Mouse (Mus musculus): ENCODE results near the gene Ier5. TPM values are rescaled to one million over a fixed set of nuclear protein-coding genes. Genes with fewer than 3 reads are reported as not detected.
A peak's percentile ranks its signal among the peaks of the same experiment; 100 is the strongest.

The Ier5 gene
- 10 to 100 TPM in 1 of 2 experiments, 1 to 10 TPM in 1; 9.4 to 15.5 TPM for total RNA-seq (2021)
- long read RNA-seq, experiment 1, transcript Ier5-201 (1 exons, 3,276 nt): major isoform, 53 of 53 reads
- long read RNA-seq, experiment 1, partial matches to known transcripts: 0 of 53 reads
- long read RNA-seq, experiment 1, other reads (novel, unspliced or antisense): 0 of 53 reads
- long read RNA-seq, experiment 2, transcript Ier5-201 (1 exons, 3,276 nt): major isoform, 112 of 112 reads
- long read RNA-seq, experiment 2, partial matches to known transcripts: 0 of 112 reads
- long read RNA-seq, experiment 2, other reads (novel, unspliced or antisense): 0 of 112 reads

DNA sequence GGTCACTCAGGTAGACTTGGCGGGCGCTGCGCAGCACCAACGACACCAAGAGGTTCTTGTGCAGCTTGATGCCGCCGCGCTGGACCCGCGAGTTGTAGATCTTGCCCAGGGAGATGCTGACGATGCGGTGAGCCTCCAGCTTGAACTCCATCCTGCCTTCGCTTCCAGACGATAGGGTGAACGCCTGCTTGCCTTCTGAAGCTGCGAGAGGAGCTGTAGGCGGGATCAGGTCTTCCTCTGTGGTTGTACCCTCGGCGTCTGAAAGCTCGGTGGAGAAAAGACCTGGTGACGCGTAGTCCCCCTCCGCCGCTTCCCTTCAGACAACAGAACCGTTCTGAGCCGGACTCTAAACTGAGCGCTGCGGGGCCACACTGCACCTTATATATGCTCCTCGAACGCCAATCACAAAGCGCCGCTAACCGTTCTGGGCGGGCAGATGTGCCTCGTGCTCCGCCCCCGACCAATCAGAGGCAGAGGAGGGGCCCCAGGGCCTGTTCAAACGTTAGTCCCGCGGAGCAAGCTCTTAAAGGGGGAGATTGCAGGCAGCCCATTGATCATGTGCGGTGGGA lies at the start of gene Ier5:
TSS of gene Ier5 (minus strand) at position 357 of the 569 bp plus-strand sequence.
- DNase-seq (ENCODE audit: low spot score in 2 of 2): peak; percentile 98

DNA sequence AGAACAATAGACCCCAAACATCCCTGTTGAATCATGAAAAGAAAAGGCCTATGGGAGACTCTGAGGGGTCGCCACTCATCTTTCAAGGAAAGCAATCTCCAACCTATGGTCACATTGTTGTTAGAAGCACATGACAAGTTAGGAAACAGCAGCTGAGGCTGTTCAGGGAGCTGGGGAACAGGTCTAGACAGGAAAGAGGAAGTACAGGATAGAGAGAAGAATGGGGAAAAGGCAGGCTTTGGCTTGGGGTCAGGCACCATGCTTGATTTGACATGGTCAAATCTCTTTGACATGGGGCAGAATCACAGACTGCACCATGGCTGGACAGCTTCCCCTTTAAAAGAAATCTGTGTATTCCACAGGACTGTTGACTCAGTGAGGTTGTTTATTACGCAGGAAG lies 47.8 kb upstream of the Ier5 start:
- DNase-seq (ENCODE audit: low spot score in 2 of 2): no peak

DNA sequence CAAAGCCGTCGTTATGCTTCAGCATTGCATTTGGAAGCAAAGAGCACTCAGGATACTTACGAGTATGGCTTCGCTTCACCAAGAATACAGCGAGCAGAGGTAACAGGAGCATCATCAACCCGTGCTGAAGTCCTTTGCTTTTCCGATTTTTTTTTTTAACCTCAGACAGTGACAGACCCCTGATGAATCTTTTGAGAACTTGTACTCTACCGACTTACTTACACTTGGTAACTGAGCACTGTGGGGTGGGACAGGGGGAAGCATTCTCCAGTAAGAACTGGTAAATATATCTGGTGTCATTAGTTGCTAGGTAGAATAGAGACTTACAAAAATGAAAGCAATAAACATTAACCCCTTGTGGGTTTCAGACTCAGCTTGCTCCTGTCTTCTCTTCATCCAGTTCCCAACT lies 47.1 kb upstream of the Ier5 start, which contains the start of gene Mr1:
TSS of gene Mr1 (minus strand) at position 243 of the 409 bp plus-strand sequence.
- peak in 1 of 2 experiments; percentile 20 for DNase-seq (ENCODE audit: low spot score in 2 of 2)

DNA sequence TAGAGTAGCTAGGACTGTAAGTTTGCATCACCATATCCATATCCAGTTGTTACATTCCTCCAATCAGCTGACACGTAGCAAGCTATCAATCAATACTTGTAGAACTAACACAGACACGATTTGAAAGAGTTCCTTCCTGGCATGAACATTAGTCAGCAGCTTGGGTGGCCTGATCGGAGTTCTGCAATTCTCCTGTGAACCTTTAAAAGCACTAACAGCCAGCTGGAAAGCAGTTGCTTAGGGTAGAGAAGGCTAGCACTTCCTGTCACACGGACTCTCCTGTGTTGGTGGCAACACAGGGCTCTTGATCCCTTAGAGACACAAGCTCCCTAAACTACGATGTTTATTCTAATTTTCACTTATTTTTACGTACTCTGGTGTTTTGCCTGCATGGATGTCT lies 46.2 kb upstream of the Ier5 start:
- DNase-seq (ENCODE audit: low spot score in 2 of 2): no peak

DNA sequence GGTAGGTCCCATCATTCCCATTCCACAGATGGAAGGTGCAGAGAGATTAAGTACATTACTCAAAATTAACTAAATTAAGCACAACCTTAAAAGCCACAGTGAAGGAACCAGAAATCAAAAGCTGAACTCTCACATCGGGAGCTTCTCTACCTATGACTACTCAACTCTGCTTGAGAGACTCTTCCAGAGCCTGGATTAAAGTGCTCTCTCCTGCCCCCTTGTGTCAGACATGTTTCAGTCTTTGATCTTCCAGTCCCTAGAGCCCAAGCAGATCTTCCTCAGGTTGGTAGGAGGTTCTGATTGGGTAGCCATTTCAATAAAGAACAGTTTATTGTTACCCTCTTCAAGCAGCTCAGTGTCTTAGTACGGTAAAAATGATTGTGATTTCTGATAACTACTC lies 40.6 kb upstream of the Ier5 start:
- peak; percentile 54 to 60 for DNase-seq (ENCODE audit: low spot score in 2 of 2)

DNA sequence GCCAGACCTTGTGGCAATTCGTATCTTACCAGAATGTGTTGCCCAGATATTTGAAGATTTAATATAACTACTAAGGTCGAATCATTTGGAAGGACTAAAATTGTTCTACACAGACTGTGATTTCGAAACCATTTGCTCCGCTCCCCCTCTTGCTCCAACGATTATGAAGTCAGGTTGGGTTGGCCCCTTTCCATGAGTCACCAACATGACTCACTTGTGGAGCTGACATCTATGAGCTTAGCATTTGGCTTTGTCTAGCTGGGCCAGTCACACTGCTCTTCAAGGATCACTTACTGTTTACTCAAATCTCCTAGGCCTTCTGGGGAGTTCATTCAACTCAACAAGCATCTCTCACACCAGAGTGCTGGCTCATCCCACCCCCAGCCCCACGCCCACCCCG lies 39.4 kb upstream of the Ier5 start:
- peak; percentile 42 to 50 for DNase-seq (ENCODE audit: low spot score in 2 of 2)

DNA sequence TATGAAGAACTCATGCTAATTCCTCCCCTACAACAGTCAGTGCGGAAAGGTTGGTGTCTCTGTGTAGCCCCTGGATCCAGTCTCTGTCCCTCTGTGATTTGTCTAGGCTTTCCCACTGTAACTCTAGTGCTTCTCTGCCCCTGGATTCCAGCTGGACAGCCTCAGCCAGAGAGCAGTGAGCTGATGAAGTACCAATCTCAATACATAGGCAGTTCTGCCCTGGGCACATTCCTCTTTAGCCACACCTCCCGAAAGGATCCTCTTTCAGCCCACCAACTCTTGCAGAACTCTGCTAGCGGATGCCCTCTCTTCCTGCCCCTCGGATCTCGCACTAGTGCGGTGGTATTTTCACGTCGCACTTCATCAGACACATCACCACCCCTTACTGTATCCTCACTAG lies 35.4 kb upstream of the Ier5 start:
- DNase-seq (ENCODE audit: low spot score in 2 of 2): no peak

DNA sequence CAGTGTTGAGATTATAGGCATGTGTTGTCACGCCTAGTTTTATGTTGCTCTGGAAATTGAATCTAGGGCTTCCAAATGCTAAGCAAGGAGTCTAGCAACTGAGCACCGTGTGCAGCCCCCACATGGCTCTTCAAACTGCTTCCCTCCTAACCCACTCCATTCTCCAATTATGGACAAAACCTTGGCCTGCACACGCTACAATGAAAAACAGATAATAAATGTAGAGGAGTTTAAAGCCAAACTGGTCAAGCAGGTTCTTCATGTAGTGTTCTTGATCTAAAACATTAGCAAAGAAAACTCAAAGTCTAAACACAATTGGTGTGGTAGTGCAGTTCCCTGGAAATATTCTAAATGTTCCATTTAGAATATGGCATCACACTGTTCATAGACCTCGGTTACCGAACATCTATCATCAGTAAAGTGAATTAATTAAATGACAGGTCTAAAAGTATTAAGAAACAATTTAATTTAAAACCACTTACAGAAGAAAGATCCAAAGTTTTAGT lies 28.0 kb upstream of the Ier5 start:
- DNase-seq (ENCODE audit: low spot score in 2 of 2): no peak

DNA sequence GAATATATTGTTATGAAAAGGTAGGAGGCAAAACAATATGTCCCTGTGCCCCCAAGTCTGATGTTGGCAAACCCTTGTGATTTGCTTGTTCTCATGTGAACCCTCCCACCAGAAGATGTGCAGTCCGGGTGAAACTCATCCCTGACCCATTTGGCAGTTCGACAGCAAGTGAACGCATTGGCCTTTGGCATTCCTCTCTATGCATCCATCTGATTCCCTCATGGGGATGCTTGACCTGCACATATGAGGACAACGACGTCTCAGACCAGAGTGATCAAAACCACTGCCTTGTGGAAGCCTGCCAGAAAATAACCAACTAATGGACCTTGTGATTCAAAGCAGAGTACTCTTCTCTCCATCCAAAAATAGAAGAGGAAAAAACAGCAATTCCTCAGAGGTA lies 27.3 kb upstream of the Ier5 start:
- DNase-seq (ENCODE audit: low spot score in 2 of 2): no peak

DNA sequence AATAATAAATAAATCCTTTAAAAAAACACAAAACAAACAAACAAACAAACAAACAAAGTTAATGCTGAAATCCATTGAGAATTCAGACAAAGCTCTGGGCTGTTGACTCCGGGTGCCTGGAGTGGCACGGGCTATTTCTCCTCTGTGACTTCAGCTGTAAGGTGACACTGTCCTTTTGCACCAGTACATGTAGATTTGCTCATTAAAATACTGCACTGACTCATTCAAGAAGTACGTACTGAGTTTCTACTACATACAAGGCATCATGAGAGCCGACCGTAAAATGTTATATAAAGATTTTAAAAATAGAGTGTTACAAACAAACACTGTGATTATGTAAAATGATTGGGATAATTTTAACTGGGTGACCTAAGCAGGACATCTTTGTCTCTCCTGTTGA lies 25.0 kb upstream of the Ier5 start:
- no peak for DNase-seq (ENCODE audit: low spot score in 2 of 2)

DNA sequence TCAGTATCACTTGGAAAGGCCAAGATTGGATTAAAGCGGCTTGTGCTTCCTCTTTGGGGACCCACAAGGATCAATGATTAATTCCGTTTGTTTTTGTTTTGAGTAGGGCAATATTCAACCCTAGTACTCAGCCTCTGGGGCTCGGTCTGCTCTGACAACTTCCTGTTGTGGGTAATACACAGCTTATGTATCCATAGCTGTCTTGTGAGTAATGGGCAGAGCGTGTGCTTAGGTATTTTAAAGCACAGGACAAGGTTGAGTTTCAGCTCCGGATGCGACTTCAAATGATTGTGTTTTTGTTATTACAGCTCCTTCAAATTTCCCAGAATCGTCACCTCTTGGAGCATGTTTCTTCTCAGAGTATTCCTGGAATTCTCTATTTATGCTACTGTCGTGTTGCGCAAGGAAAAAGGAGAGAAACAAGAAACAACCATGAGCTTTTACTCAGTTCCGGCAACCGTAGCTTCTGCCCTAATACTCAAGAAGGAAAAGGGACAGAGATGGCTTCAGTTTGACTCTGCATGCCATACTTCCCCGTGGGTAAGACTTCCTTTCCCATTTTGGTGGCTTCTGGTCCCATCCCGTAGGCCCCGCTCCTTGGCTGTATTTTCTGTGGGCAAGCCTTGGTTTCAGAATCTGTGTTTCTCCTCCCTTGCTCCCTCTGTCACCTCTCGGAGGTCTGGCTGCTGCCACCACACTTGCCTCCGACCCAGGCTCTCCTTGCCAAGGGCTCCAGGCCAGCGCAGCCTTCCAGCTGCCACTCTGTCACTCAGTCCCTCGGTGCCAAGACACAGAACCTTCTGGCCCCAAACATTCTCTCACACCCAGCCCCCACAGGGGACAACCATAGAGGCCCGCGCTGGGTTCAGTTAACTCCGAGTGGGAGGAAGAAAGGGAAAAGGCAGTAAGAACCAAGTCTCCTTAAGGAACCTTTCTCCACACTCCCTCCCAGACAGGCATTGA lies 22.8 kb upstream of the Ier5 start:
- no peak for DNase-seq (ENCODE audit: low spot score in 2 of 2)

DNA sequence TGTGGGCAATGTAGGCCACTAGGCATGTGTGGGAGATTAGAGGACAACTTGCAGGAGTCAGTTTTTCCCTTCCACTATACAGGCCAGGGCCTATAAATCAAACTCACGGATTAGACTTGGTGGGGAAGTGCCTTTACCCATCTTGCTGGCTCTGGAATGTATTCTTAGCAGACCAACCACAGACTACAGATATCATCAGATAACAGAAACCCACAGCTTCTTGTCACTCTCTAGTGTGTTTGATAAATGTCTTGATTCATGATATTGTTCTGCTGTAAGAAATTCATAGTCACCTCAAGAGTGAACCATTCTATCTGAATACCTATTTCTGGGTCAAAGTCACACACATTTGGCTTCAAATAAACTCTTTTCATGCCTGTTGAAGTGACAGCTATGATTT lies 20.3 kb upstream of the Ier5 start:
- DNase-seq (ENCODE audit: low spot score in 2 of 2): no peak

DNA sequence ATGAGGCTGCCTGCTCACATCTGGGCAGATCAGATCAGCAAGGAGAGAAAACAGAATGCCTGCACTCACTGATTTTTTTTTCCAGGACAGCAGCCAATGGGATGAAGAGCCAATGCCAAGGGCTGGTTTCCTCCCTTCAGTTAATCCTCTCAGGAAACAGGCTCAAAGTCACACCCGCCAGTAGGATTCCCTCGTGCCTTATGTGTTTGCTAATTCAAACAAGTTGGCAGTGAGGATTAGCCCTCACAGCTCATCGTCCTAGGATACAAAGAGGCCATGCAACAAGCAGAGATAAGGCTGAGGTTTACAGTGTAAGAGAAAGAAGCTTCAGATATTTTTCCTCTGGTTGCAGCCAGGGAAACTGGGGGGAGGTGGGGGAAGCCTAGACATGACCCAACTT lies 14.5 kb upstream of the Ier5 start:
- DNase-seq (ENCODE audit: low spot score in 2 of 2): no peak

DNA sequence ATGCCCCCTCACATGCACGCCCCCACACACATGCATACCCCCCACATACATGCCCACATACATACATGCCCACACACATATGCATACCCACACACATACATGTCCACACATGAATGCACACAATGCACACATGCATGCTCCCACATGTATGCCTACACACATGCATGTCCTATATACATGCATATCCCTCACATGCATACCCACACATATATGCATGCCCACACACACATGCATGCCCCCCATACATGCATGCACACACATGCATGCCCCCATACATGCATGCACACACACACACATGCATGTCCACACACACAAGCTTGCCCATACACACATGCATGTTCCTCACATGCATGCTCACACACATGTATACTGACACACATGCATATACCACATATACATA lies 13.4 kb upstream of the Ier5 start:
- DNase-seq (ENCODE audit: low spot score in 2 of 2): no peak

DNA sequence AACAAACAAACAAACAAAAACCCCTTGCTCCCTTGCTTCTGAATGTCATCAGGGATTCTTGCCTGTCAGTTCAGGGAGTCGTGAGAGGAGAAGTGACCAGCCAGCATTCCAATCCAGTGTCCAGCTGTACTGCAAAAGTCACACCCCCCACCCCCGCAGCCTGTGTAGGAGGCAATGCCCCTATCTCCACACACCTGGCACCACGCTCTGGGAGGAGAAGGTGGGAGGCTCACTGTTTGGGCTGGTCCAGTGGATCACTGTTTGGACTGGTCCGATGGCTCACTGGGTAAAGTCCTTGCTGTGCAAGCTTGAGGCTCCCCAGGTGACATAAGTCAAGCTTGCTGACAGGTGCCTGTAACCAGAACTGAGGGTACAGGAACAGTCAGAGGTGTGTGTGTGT lies 12.7 kb upstream of the Ier5 start:
- no peak for DNase-seq (ENCODE audit: low spot score in 2 of 2)

DNA sequence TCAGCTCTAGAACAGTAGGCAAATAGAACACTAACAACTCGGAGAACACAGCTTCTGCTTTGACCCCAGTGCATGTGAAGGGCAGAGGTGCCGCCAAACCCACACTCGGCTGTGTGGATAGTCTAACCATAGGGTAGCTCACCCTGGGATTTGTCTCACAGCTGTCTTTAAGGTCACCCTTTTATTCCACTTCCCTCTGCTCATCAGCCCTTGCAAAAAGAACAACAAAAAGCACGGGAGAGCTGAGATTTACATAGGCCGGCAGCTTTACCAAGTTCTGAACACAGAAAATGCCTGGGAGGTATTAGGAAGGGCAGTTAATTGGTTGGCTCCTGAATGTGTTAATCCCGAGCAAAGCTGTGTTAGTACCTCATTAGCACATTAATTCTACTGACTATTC lies 12.1 kb upstream of the Ier5 start:
- DNase-seq (ENCODE audit: low spot score in 2 of 2): no peak

DNA sequence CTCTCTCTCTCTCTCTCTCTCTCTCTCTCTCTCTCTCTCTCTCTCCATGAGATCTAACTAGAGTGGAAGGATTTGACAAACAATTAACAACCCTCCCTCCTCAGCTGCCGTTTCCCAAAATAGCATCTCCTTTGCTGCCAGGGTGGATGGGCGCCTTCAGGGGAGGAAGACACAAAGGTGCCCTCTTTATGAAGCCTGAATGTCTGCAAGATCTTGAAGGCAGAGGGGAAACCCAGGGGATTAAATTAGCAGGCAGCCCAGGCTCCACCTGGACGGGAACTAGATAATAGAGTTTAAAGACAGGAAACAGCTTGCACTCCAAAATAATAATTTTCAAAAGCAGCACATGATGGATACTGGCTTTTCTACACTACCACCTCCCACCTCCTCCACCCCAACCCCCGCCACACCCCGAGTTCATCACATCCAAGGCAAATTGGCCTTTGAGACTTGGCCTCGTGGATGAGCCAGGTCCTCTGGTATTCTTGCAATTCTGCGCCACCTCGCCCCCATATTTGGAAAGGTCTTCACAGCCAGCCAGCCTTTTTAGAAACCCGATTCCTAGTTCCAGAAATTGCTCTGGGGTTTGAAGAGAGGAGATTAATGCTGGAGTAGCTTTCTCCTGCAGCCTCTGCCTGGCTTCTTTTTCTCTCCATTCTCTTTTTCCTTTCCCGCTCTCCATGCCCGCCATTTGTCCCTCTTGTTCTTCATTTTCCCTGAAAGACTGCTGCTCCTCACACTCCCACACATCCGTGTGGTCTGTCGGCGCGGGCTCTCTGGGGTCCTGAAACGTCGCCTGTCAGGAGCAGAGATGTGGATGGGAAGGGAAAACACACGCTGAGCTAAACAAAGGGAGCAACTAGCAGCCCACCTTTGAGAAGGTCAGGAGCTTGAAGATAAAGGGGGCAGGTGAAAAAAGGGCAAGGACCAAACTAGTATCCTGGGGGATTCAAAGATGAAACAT lies 10.2 kb upstream of the Ier5 start:
- DNase-seq (ENCODE audit: low spot score in 2 of 2): no peak

DNA sequence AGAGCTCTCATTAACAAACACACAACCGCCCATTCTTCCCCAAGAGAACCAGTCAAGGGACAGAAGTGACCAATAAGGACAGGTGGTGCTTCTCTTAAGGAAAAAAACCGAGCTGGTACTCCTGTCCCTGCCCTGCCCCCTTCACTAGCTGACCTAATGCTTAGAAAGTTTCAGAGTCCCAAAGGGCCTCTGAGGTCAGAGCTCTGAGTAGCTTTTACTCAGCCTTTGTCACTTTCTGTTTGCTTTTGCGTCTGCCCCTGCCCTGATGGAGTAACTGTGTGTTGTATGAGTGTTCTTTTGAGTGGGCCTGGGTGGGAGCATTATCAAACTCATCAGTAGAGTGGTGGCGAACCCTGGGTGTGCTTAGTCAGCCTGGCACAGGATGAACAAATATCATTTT lies 9.0 kb upstream of the Ier5 start:
- DNase-seq (ENCODE audit: low spot score in 2 of 2): no peak

DNA sequence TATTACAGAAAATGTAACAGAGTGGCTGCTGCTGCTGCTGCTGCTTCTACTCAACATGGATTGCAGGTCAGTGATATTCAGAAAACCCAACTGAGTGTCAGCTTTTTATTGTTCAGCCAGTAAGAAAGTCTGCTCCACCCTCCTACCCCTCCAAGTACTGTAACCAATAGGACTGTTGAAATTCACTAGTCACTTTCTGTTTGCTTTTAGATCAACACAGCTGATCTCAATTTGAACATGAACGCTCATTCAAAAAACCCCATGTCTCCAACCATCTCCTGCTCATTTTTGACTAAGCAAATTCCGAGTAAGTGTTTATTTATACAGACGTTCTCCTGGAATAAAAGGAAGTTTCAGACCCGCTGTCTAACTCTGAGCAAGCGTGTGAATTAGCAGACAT lies 8.4 kb upstream of the Ier5 start:
- no peak for DNase-seq (ENCODE audit: low spot score in 2 of 2)

DNA sequence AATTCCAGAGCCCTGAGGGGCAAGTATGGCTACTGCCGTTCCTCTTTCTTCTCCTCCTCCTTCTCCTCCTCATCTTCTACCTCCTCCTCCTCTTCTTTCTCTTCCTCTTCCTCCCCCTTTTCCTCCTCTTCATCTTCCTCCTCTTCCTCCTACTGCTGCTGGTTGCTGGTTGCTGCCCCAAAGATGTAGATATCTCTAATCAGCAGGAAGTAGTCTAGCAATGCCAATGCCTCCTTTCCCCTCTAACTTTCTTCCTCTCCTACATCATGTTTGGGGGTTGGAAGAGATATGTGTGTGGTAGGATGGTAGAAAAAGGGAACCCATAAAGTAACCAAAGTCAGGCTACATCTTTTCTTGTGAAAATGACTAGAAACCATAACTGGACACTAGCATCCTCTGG lies 6.9 kb upstream of the Ier5 start:
- DNase-seq (ENCODE audit: low spot score in 2 of 2): no peak

DNA sequence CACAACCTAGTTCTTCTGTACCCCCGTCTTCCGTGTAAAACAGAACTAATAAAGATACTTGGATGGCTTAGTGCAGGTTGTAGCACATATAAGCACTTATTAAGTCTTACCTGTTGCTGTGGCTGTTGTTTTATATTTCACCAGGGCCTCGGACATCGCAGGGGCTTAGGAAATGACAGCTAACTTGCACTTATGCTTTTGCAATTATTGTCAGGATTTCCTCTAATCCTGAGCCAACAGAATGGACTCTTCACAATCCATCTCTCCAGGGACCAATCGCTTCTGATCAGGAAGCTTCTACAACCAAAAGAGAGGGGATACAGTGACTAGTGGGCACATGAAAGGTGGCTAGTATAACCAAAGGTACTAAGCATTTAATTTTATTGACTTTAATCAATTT lies 4.6 kb upstream of the Ier5 start:
- no peak for DNase-seq (ENCODE audit: low spot score in 2 of 2)

Measured in adrenal gland, adult 18-20 months (tissue).